Mouse (Mus musculus): ENCODE results near the gene Sh3bgrl. TPM values are rescaled to one million over a fixed set of nuclear protein-coding genes. Genes with fewer than 3 reads are reported as not detected.
"Not testable (repeated sequence)": the region's sequence is repeated elsewhere in the genome, so short reads cannot be mapped to it uniquely, and the experiment has no call there.

Gene Sh3bgrl
- total RNA-seq (2021) = 10 to 100 TPM; 59.8 to 69.6 TPM

GRCm38 (mm10) chrX:109095245-109096242 is at the start of gene Sh3bgrl:
Sh3bgrl (plus strand) TSS chrX:109095365.
- peak; percentile 53 to 56 for DNase-seq (ENCODE audit: low spot score in 2 of 2)
- intact Hi-C loops (cut with DNase I) = no loop called here

- intact Hi-C loops (cut with DNase I) = no loop called here
- DNase-seq (ENCODE audit: low spot score in 2 of 2) = no peak
These were observed 47.4 kb upstream of the Sh3bgrl start for GRCm38 (mm10) chrX:109047773-109048172.

DNA sequence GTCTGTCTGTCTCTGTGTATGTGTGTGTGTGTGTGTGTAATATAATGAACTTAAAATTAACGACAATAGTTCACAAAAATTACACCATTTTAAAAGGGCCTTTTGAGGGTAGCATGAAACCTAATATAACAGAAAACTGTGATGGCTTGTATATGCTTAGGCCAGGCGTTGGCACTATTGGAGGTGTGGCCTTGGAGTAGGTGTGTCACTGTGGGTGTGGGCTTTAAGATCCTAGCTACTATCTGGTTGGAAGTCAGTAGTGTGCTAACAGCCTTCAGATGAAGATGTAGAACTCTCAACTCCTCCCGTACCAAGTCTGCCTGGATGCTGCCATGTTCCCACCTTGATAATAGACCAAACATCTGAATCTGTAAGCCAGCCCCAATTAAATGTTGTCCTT is 23.4 kb upstream of the Sh3bgrl start:
- intact Hi-C loops (cut with DNase I) = no loop called here
- no peak for DNase-seq (ENCODE audit: low spot score in 2 of 2)

DNA sequence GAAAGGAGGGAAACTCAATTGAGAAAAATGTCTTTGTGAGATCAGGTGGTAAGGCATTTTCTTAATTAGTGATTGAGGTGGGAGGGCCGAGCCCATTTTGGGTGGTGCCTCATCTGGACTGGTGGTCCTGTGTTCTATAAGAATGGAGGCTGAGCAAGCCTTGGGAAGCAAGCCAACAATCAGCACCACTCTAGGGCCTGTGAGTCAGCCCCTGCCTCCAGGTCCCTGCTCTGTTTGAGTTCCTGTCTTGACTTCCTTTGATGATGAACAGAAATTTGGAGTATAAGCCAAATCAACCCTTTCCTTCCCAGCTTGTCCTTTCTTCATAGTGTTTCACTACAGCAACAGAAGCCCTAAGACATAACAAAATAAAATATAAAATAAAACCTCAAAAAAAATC is 19.4 kb upstream of the Sh3bgrl start:
- DNase-seq (ENCODE audit: low spot score in 2 of 2) = no peak
- intact Hi-C loops (cut with DNase I) = loop anchor here (5.0 kb wide), 1 partner anchor 213 kb away; no protein-coding TSS in a partner anchor

GRCm38 (mm10) chrX:109076355-109076754 is 18.8 kb upstream of the Sh3bgrl start:
- intact Hi-C loops (cut with DNase I) = loop anchor here (5.0 kb wide), 1 partner anchor 214 kb away; no protein-coding TSS in a partner anchor
- peak in 1 of 2 experiments; percentile 34 for DNase-seq (ENCODE audit: low spot score in 2 of 2)

DNA sequence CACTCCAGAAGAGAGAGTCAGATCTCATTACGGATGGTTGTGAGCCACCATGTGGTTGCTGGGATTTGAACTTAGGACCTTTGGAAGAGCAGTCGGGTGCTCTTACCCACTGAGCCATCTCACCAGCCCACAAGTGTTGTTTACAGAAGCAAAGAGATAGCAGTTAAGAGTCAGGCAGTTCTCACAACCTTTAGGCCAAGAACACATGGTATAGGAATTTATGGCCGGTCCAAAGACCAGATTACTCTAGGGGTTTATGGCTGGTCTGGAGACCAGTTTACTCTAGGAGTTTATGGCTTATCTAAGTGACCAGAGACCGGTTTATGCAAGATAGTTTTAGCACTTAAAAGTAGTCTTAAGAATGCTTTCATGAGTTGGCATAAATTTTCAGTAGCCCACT is 15.8 kb upstream of the Sh3bgrl start:
- intact Hi-C loops (cut with DNase I) = loop anchor here (5.0 kb wide), 1 partner anchor 217 kb away; no protein-coding TSS in a partner anchor
- not testable (repeated sequence) for DNase-seq (ENCODE audit: low spot score in 2 of 2)

DNA sequence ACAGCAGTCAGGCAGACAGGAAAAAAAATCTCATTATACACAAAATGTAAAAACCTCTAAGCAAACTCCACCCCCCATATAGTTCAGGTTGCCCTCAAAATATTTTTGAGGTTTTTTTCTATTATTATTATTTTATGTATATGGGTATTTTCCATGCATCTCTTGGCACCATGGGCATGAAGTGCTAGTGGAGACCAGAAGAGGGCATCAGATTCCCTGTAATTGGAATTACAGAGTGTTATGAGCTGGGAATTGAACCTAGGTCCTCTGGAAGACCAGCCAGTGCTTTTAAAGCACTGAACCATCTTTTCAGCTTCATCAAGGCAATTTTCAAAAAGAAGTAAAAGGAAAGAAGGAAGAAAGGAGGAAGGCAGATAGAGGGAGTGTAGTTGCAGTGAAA is 8.1 kb upstream of the Sh3bgrl start:
- no peak for DNase-seq (ENCODE audit: low spot score in 2 of 2)
- intact Hi-C loops (cut with DNase I) = no loop called here

DNA sequence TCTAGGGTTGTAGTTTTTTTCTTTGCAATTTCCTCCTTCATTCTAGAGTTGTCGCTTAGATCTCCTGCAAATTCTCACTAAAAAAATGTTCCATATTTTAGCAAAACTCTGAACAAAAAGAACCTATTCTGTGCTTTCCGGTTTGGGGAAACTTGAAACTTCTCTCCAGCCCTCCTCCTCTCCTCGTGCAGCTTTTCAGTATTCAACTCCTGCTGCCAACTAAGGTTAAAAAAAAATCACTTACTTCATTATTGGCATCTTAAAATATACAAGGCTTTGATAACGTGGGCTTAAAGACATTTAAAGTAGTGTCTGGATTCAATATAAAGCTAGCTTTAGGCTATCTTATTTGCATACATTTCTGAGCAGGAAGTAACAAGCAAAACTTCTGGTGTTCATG is 365 bp upstream of the Sh3bgrl start:
- peak in 1 of 2 experiments; percentile 2 for DNase-seq (ENCODE audit: low spot score in 2 of 2)
- intact Hi-C loops (cut with DNase I) = no loop called here

- intact Hi-C loops (cut with DNase I) = no loop called here
- no peak for DNase-seq (ENCODE audit: low spot score in 2 of 2)
These were observed 3.3 kb downstream of the Sh3bgrl start for GRCm38 (mm10) chrX:109098511-109098910.

- DNase-seq (ENCODE audit: low spot score in 2 of 2) = no peak
- intact Hi-C loops (cut with DNase I) = no loop called here
These were observed 5.3 kb downstream of the Sh3bgrl start for GRCm38 (mm10) chrX:109100441-109100840.

GRCm38 (mm10) chrX:109108117-109108805 is 13.1 kb downstream of the Sh3bgrl start:
- DNase-seq (ENCODE audit: low spot score in 2 of 2) = no peak
- intact Hi-C loops (cut with DNase I) = loop anchor here (2.0 kb wide), 1 partner anchor 19 kb away; no protein-coding TSS in a partner anchor

DNA sequence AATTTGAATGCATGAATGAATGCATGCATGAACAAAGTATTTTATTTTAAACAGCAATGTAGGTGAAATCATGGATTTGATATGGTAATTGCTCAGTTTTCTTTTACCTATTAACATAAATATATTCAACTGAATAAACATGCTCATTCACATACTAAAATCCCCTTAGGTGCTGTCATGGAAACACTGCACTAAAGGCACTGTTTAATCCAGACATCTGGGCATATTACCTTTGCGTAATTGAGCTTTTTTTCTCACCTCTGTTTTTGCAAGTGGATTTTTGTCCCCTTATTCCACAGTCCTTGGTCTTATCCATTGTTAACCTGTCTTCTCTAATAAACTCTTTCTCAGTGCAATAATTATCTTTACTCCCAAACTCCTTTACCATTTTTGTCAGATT is 17.7 kb downstream of the Sh3bgrl start:
- no peak for DNase-seq (ENCODE audit: low spot score in 2 of 2)
- intact Hi-C loops (cut with DNase I) = no loop called here

- intact Hi-C loops (cut with DNase I) = no loop called here
- DNase-seq (ENCODE audit: low spot score in 2 of 2) = no peak
These were observed 18.5 kb downstream of the Sh3bgrl start for GRCm38 (mm10) chrX:109113401-109114280.

GRCm38 (mm10) chrX:109119829-109120826 is 25.0 kb downstream of the Sh3bgrl start:
- no peak for DNase-seq (ENCODE audit: low spot score in 2 of 2)
- intact Hi-C loops (cut with DNase I) = no loop called here

DNA sequence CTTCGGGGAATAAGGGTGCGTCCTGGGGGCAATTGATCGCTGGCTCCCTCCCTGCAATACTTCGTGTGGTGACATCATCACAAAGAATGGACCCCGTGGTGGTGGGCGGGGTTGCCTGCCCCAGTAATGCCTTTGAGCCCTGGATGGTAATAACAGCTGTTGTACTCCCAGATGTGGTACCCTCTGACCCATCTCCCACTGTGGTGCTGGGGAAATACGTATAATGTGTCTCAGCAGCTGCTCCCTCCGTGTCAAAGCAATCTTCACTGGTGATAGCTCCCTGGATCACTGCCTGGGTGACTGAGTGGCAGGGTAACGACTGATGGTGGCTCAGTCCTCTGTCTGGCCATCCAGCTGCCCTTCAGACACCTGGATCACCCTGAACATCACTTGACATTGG is 26.0 kb downstream of the Sh3bgrl start:
- intact Hi-C loops (cut with DNase I) = no loop called here
- no peak for DNase-seq (ENCODE audit: low spot score in 2 of 2)

DNA sequence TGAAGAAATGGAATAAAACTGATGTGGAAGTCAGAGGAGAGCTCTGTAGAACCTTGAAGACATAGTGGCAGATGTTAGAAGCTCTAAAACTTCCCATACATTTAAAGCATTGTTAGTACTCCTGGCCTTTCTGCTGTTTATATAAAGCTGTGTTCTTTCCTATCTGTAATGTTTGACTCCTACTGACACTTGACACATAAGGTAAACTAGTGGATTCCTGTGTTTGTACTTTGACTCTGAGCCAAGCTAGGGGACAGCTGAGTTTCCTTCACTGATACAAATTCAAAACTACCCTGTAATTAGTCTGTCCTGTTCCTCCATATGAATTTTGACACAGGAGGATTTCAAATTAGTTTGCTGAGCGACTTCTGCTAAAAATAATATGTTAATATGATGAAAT is 27.5 kb downstream of the Sh3bgrl start:
- intact Hi-C loops (cut with DNase I) = no loop called here
- no peak for DNase-seq (ENCODE audit: low spot score in 2 of 2)

GRCm38 (mm10) chrX:109123762-109124161 is 28.6 kb downstream of the Sh3bgrl start:
- intact Hi-C loops (cut with DNase I) = no loop called here
- DNase-seq (ENCODE audit: low spot score in 2 of 2) = no peak

DNA sequence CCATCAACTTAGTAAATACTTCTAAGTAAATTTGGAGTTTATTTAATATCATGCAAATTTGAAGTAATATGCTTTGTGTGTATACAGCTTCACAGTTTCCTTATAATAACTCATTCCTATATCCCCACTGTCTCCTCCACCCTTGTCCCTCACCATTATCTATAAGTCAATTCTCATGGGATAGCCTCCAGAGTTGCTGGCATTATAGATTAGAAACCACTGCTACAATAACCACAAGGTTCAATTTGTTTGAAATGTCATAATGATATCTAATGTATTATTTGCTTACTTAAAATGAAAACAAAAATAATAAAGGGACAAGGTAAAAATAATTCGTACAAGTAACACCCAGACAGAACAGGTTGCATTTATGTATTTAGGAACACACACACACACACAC is 31.7 kb downstream of the Sh3bgrl start:
- DNase-seq (ENCODE audit: low spot score in 2 of 2) = no peak
- intact Hi-C loops (cut with DNase I) = no loop called here
